Mouse (Mus musculus) kidney, adult 2 months (tissue): ENCODE results near the gene Ccn2.

Source experiments
- CTCF ChIP-seq: fragments of 200-500 bp; conservative IDR thresholded peaks from 2 replicates; pipeline ENCODE4 v1.5.1; 2011; ENCODE audit warnings: low read depth, mild to moderate bottlenecking, control low read depth, low read length, moderate library complexity, mixed read lengths; ENCODE audit not compliant: insufficient read depth, insufficient read length
- POLR2A ChIP-seq: fragments of 200-500 bp; IDR thresholded peaks from one replicate; pipeline ENCODE4 v1.6.1; 2011; ENCODE audit warnings: low read depth, low read length, control low read depth

DNA sequence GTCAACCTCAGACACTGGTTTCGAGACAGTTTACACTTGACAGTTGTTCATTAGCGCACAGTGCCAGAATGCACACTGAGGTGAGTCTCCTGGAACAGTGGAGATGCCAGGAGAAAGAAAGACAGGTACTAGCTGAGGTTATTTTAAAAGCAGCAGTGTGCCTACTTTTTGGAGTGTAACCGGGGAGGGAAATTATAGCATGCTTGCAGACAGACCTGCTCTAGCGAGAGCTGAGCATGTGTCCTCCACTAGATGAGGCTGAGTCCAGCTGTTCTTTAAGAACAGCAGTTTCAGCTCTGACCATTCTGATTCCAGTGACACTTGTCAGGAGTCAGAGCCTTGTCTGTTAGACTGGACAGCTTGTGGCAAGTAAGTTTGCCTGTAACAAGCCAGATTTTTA lies 2.5 kb downstream of the Ccn2 start:
- TF ChIP-seq CTCF, result no peak
- TF ChIP-seq POLR2A, result no peak
